Comparison of ENCODE assay signal across 17 mouse cellular contexts in genomic region chr12:92915776-92916175, GRCm38 (mm10).
"Had no signal": no experiment of that assay in that cellular context is flagged by ENCODE, and none has a peak within 500 bp of the region (broad histone marks: within the 10 kb centered on the region; RNA-seq: fewer than 3 reads in every experiment).

No protein-coding gene starts in this region.

- H3K9ac ChIP-seq: neural tube, embryonic 12.5 days; neural tube, embryonic 13.5 days; neural tube, embryonic 15.5 days; stomach, embryonic 15.5 days had no signal

- H3K4me1 ChIP-seq: neural tube, embryonic 12.5 days; neural tube, embryonic 13.5 days; neural tube, embryonic 15.5 days; stomach, embryonic 15.5 days had no signal

- H3K36me3 ChIP-seq: neural tube, embryonic 12.5 days; neural tube, embryonic 13.5 days; neural tube, embryonic 15.5 days; stomach, embryonic 15.5 days had no signal

- H3K4me2 ChIP-seq: neural tube, embryonic 12.5 days; neural tube, embryonic 13.5 days; neural tube, embryonic 15.5 days; stomach, embryonic 15.5 days had no signal

- DNase-seq: retina, postnatal 1 day; right cerebral cortex, adult 18-20 months; right cerebral cortex, postnatal 14 days; right cerebral cortex, postnatal 25 days; right cerebral cortex, postnatal 4 days; spleen, adult 18-20 months; thymus, adult 18-20 months; thymus, adult 2 months; thymus, postnatal 14 days; thymus, postnatal 25 days; thymus, postnatal 36 days; thymus, postnatal 4 days had no signal

- H3K4me3 ChIP-seq: neural tube, embryonic 12.5 days; neural tube, embryonic 13.5 days; neural tube, embryonic 15.5 days; stomach, embryonic 15.5 days had no signal

- H3K27ac ChIP-seq: neural tube, embryonic 12.5 days; neural tube, embryonic 13.5 days; neural tube, embryonic 15.5 days; stomach, embryonic 15.5 days; stomach, postnatal 0 days had no signal

- H3K9me3 ChIP-seq: neural tube, embryonic 12.5 days; neural tube, embryonic 13.5 days; neural tube, embryonic 15.5 days; stomach, embryonic 15.5 days had no signal

- H3K27me3 ChIP-seq: neural tube, embryonic 12.5 days; neural tube, embryonic 13.5 days; neural tube, embryonic 15.5 days; stomach, embryonic 15.5 days had no signal
